Mouse (Mus musculus): Measurements from ENCODE around the gene Klhl3. TPM values are rescaled to one million over a fixed set of nuclear protein-coding genes. Genes with fewer than 3 reads are reported as not detected.
A peak's percentile ranks its signal among the peaks of the same experiment; 100 is the strongest.

Gene Klhl3
- polyA plus RNA-seq, 1 experiment from 2014 or later: 3.2 TPM

GRCm38 (mm10) chr13:58116801-58117200 is 3.4 kb upstream of the Klhl3 start:
- ATAC-seq (ENCODE audit: low read depth) (no peak), DNase-seq (ENCODE audit: low spot score) (no peak)
- WGBS: 87% methylated on average over 2 of the region's 2 CpGs
- Histone ChIP-seq H3K36me3 (ENCODE audit: control insufficient read depth, insufficient read depth, low read length) (no peaks in the 10 kb centered on the region), H3K9ac (ENCODE audit: low read depth, low read length) (no peak overlapping the region), H3K9me3 (ENCODE audit: control insufficient read depth, low read length) (no peaks in the 10 kb centered on the region), H3K27me3 (replicated peaks; ENCODE audit: control insufficient read depth, insufficient read depth, low read length) (no peaks in the 10 kb centered on the region), H3K4me3 (ENCODE audit: low read depth, low read length) (no peak overlapping the region), H3K4me2 (ENCODE audit: low read depth, low read length) (no peak overlapping the region), H3K27ac (replicated peaks; ENCODE audit: low read depth, low read length) (no peak overlapping the region), H3K4me1 (ENCODE audit: control insufficient read depth, insufficient read depth, low read length) (peaks cover 4% of the 10 kb centered on the region)

GRCm38 (mm10) chr13:58115227-58115626 is 1.8 kb upstream of the Klhl3 start:
- H3K27ac ChIP-seq (replicated peaks; ENCODE audit: low read depth, low read length): no peak overlapping the region
- H3K4me3 ChIP-seq (ENCODE audit: low read depth, low read length): no peak overlapping the region
- ATAC-seq (ENCODE audit: low read depth) (no peak), DNase-seq (ENCODE audit: low spot score) (no peak)
- no peak overlapping the region for H3K9ac ChIP-seq (ENCODE audit: low read depth, low read length)
- 53% methylated on average over 13 of the region's 13 CpGs for WGBS
- H3K4me1 ChIP-seq (ENCODE audit: control insufficient read depth, insufficient read depth, low read length): peaks cover 4% of the 10 kb centered on the region
- H3K4me2 ChIP-seq (ENCODE audit: low read depth, low read length): no peak overlapping the region
- no peaks in the 10 kb centered on the region for H3K36me3 ChIP-seq (ENCODE audit: control insufficient read depth, insufficient read depth, low read length)
- H3K27me3 ChIP-seq (replicated peaks; ENCODE audit: control insufficient read depth, insufficient read depth, low read length): no peaks in the 10 kb centered on the region
- H3K9me3 ChIP-seq (ENCODE audit: control insufficient read depth, low read length): no peaks in the 10 kb centered on the region

GRCm38 (mm10) chr13:58112601-58113041 is 771 bp downstream of the Klhl3 start:
- no peaks in the 10 kb centered on the region for H3K36me3 ChIP-seq (ENCODE audit: control insufficient read depth, insufficient read depth, low read length)
- peak overlapping the region; percentile 60 for H3K9ac ChIP-seq (ENCODE audit: low read depth, low read length)
- DNase-seq (ENCODE audit: low spot score) (no peak), ATAC-seq (ENCODE audit: low read depth) (no peak)
- no peaks in the 10 kb centered on the region for H3K9me3 ChIP-seq (ENCODE audit: control insufficient read depth, low read length)
- H3K4me1 ChIP-seq (ENCODE audit: control insufficient read depth, insufficient read depth, low read length): peaks cover 4% of the 10 kb centered on the region
- WGBS: 15% methylated on average over 11 of the region's 11 CpGs
- peak overlapping the region; percentile 72 for H3K4me2 ChIP-seq (ENCODE audit: low read depth, low read length)
- peak overlapping the region; percentile 51 for H3K4me3 ChIP-seq (ENCODE audit: low read depth, low read length)
- peak overlapping the region; percentile 75 for H3K27ac ChIP-seq (replicated peaks; ENCODE audit: low read depth, low read length)
- no peaks in the 10 kb centered on the region for H3K27me3 ChIP-seq (replicated peaks; ENCODE audit: control insufficient read depth, insufficient read depth, low read length)

GRCm38 (mm10) chr13:58112191-58112590 is 1.2 kb downstream of the Klhl3 start:
- no peak overlapping the region for H3K27ac ChIP-seq (replicated peaks; ENCODE audit: low read depth, low read length)
- DNase-seq (ENCODE audit: low spot score): no peak
- 51% methylated on average over 10 of the region's 10 CpGs for WGBS
- no peaks in the 10 kb centered on the region for H3K9me3 ChIP-seq (ENCODE audit: control insufficient read depth, low read length)
- peak overlapping the region; percentile 51 for H3K4me3 ChIP-seq (ENCODE audit: low read depth, low read length)
- peak overlapping the region; percentile 60 for H3K9ac ChIP-seq (ENCODE audit: low read depth, low read length)
- H3K4me2 ChIP-seq (ENCODE audit: low read depth, low read length): peak overlapping the region; percentile 72
- ATAC-seq (ENCODE audit: low read depth): no peak
- H3K4me1 ChIP-seq (ENCODE audit: control insufficient read depth, insufficient read depth, low read length): peaks cover 4% of the 10 kb centered on the region
- H3K27me3 ChIP-seq (replicated peaks; ENCODE audit: control insufficient read depth, insufficient read depth, low read length): no peaks in the 10 kb centered on the region
- no peaks in the 10 kb centered on the region for H3K36me3 ChIP-seq (ENCODE audit: control insufficient read depth, insufficient read depth, low read length)

GRCm38 (mm10) chr13:58111306-58111705 is 2.1 kb downstream of the Klhl3 start:
- WGBS: 91% methylated on average over 6 of the region's 6 CpGs
- Histone ChIP-seq H3K36me3 (ENCODE audit: control insufficient read depth, insufficient read depth, low read length) (no peaks in the 10 kb centered on the region), H3K9me3 (ENCODE audit: control insufficient read depth, low read length) (no peaks in the 10 kb centered on the region), H3K27me3 (replicated peaks; ENCODE audit: control insufficient read depth, insufficient read depth, low read length) (no peaks in the 10 kb centered on the region), H3K4me3 (ENCODE audit: low read depth, low read length) (no peak overlapping the region), H3K27ac (replicated peaks; ENCODE audit: low read depth, low read length) (no peak overlapping the region), H3K4me1 (ENCODE audit: control insufficient read depth, insufficient read depth, low read length) (peaks cover 4% of the 10 kb centered on the region), H3K4me2 (ENCODE audit: low read depth, low read length) (no peak overlapping the region), H3K9ac (ENCODE audit: low read depth, low read length) (no peak overlapping the region)
- DNase-seq (ENCODE audit: low spot score): no peak
- no peak for ATAC-seq (ENCODE audit: low read depth)

- Histone ChIP-seq H3K36me3 (ENCODE audit: control insufficient read depth, insufficient read depth, low read length) (no peaks in the 10 kb centered on the region; the same call in 1 of the 2 replicates), H3K9me3 (ENCODE audit: control insufficient read depth, low read length) (no peaks in the 10 kb centered on the region), H3K27me3 (replicated peaks; ENCODE audit: control insufficient read depth, insufficient read depth, low read length) (no peaks in the 10 kb centered on the region), H3K9ac (ENCODE audit: low read depth, low read length) (no peak overlapping the region), H3K27ac (replicated peaks; ENCODE audit: low read depth, low read length) (no peak overlapping the region), H3K4me2 (ENCODE audit: low read depth, low read length) (no peak overlapping the region), H3K4me3 (ENCODE audit: low read depth, low read length) (no peak overlapping the region), H3K4me1 (ENCODE audit: control insufficient read depth, insufficient read depth, low read length) (no peaks in the 10 kb centered on the region)
- ATAC-seq (ENCODE audit: low read depth): no peak
- 49% methylated on average over 8 of the region's 8 CpGs for WGBS
- DNase-seq (ENCODE audit: low spot score): peak; percentile 18
Measured at GRCm38 (mm10) chr13:58090643-58091042, 22.7 kb downstream of the Klhl3 start.

GRCm38 (mm10) chr13:58084396-58084795 is 29.0 kb downstream of the Klhl3 start:
- WGBS: 82% methylated on average over 5 of the region's 5 CpGs
- Histone ChIP-seq H3K4me2 (ENCODE audit: low read depth, low read length) (no peak overlapping the region), H3K4me1 (ENCODE audit: control insufficient read depth, insufficient read depth, low read length) (no peaks in the 10 kb centered on the region), H3K4me3 (ENCODE audit: low read depth, low read length) (no peak overlapping the region), H3K36me3 (ENCODE audit: control insufficient read depth, insufficient read depth, low read length) (no peaks in the 10 kb centered on the region), H3K9ac (ENCODE audit: low read depth, low read length) (no peak overlapping the region), H3K9me3 (ENCODE audit: control insufficient read depth, low read length) (no peaks in the 10 kb centered on the region), H3K27me3 (replicated peaks; ENCODE audit: control insufficient read depth, insufficient read depth, low read length) (no peaks in the 10 kb centered on the region), H3K27ac (replicated peaks; ENCODE audit: low read depth, low read length) (no peak overlapping the region)
- DNase-seq (ENCODE audit: low spot score): no peak
- no peak for ATAC-seq (ENCODE audit: low read depth)

- DNase-seq (ENCODE audit: low spot score): no peak
- H3K4me2 ChIP-seq (ENCODE audit: low read depth, low read length): no peak overlapping the region
- no peaks in the 10 kb centered on the region for H3K4me1 ChIP-seq (ENCODE audit: control insufficient read depth, insufficient read depth, low read length)
- H3K4me3 ChIP-seq (ENCODE audit: low read depth, low read length): no peak overlapping the region
- H3K27me3 ChIP-seq (replicated peaks; ENCODE audit: control insufficient read depth, insufficient read depth, low read length): no peaks in the 10 kb centered on the region
- H3K36me3 ChIP-seq (ENCODE audit: control insufficient read depth, insufficient read depth, low read length): no peaks in the 10 kb centered on the region
- no peak overlapping the region for H3K27ac ChIP-seq (replicated peaks; ENCODE audit: low read depth, low read length)
- no peak for ATAC-seq (ENCODE audit: low read depth)
- no peak overlapping the region for H3K9ac ChIP-seq (ENCODE audit: low read depth, low read length)
- 76% methylated on average over 11 of the region's 11 CpGs for WGBS
- no peaks in the 10 kb centered on the region for H3K9me3 ChIP-seq (ENCODE audit: control insufficient read depth, low read length)
Measured at GRCm38 (mm10) chr13:58083521-58083920, 29.9 kb downstream of the Klhl3 start.

GRCm38 (mm10) chr13:58083048-58083447 is 30.3 kb downstream of the Klhl3 start:
- Histone ChIP-seq H3K36me3 (ENCODE audit: control insufficient read depth, insufficient read depth, low read length) (no peaks in the 10 kb centered on the region), H3K27ac (replicated peaks; ENCODE audit: low read depth, low read length) (no peak overlapping the region), H3K4me2 (ENCODE audit: low read depth, low read length) (no peak overlapping the region), H3K4me1 (ENCODE audit: control insufficient read depth, insufficient read depth, low read length) (no peaks in the 10 kb centered on the region), H3K27me3 (replicated peaks; ENCODE audit: control insufficient read depth, insufficient read depth, low read length) (no peaks in the 10 kb centered on the region), H3K9ac (ENCODE audit: low read depth, low read length) (no peak overlapping the region), H3K4me3 (ENCODE audit: low read depth, low read length) (no peak overlapping the region), H3K9me3 (ENCODE audit: control insufficient read depth, low read length) (no peaks in the 10 kb centered on the region)
- DNase-seq (ENCODE audit: low spot score): no peak
- ATAC-seq (ENCODE audit: low read depth): no peak
- 60% methylated on average over 5 of the region's 5 CpGs for WGBS
